Comparison of ENCODE assay signal across 8 mouse cellular contexts in genomic region chr7:105399058-105399934, GRCm38 (mm10). TPM values are rescaled to one million over a fixed set of nuclear protein-coding genes. Genes with fewer than 3 reads are reported as not detected.
DNase-seq lines count a peak whose midpoint lies in the region; ATAC-seq and TF ChIP-seq lines count a peak whose summit lies in the region.

No protein-coding gene starts in this region.

- WGBS in kidney, adult 2 months = under 1% methylated on average over 25 of the region's 25 CpGs
- 1% methylated on average over 25 of the region's 25 CpGs for WGBS in forebrain, embryonic 15.5 days
- WGBS in liver, embryonic 12.5 days (ENCODE audit: insufficient replicate concordance) = under 1% methylated on average over 25 of the region's 25 CpGs
- under 1% methylated on average over 25 of the region's 25 CpGs for WGBS in neural tube, embryonic 15.5 days

- no peaks in the 10 kb centered on the region for H3K9me3 ChIP-seq in forebrain, embryonic 15.5 days
- no peaks in the 10 kb centered on the region for H3K9me3 ChIP-seq in liver, embryonic 12.5 days (replicated peaks)
- H3K9me3 ChIP-seq in neural tube, embryonic 15.5 days (replicated peaks) = no peaks in the 10 kb centered on the region

- H3K9ac ChIP-seq in forebrain, embryonic 15.5 days (replicated peaks) = peak overlapping the region; percentile 90
- H3K9ac ChIP-seq in liver, embryonic 12.5 days = peak overlapping the region; percentile 90
- H3K9ac ChIP-seq in neural tube, embryonic 15.5 days (replicated peaks) = peak overlapping the region; percentile 91

- TF ChIP-seq POLR2A in kidney, adult 2 months (IDR thresholded peaks at IDR 0.05; ENCODE audit: low read depth, low read length) = no peak

- no peak for TF ChIP-seq CTCF in kidney, adult 2 months (conservative IDR thresholded peaks at IDR 0.05; ENCODE audit: insufficient read depth, insufficient read length, low read depth, low read length)

- H3K36me3 ChIP-seq in kidney, adult 2 months (ENCODE audit: control insufficient read depth, insufficient read depth, low read length) = no peaks in the 10 kb centered on the region
- H3K36me3 ChIP-seq in forebrain, embryonic 15.5 days = no peaks in the 10 kb centered on the region
- H3K36me3 ChIP-seq in liver, embryonic 12.5 days = 0 out of 2 replicates have a peak, but pooled peaks cover 2% of the 10 kb centered on the region
- peaks cover 3% of the 10 kb centered on the region; the same call in 1 of the 2 replicates for H3K36me3 ChIP-seq in neural tube, embryonic 15.5 days

- ATAC-seq in forebrain, embryonic 15.5 days (replicated peaks) = peak; percentile 70
- peak; percentile 0 for ATAC-seq in liver, embryonic 12.5 days
- peak; percentile 35; the same call in 1 of the 2 replicates for ATAC-seq in neural tube, embryonic 15.5 days (ENCODE audit: low FRiP score)

- H3K4me1 ChIP-seq in kidney, adult 2 months (ENCODE audit: control insufficient read depth, insufficient read depth, low read length) = peaks cover 12% of the 10 kb centered on the region; the same call in 1 of the 2 replicates
- H3K4me1 ChIP-seq in forebrain, embryonic 15.5 days = peaks cover 28% of the 10 kb centered on the region
- peaks cover 38% of the 10 kb centered on the region for H3K4me1 ChIP-seq in liver, embryonic 12.5 days
- peaks cover 18% of the 10 kb centered on the region for H3K4me1 ChIP-seq in neural tube, embryonic 15.5 days

- H3K27me3 ChIP-seq in kidney, adult 2 months (replicated peaks; ENCODE audit: control insufficient read depth, insufficient read depth, low read length) = no peaks in the 10 kb centered on the region
- no peaks in the 10 kb centered on the region for H3K27me3 ChIP-seq in forebrain, embryonic 15.5 days
- H3K27me3 ChIP-seq in liver, embryonic 12.5 days (replicated peaks) = no peaks in the 10 kb centered on the region
- H3K27me3 ChIP-seq in neural tube, embryonic 15.5 days (replicated peaks) = no peaks in the 10 kb centered on the region

- H3K27ac ChIP-seq in kidney, adult 2 months (ENCODE audit: insufficient read depth, low read depth, low read length) = peak overlapping the region; percentile 46
- peak overlapping the region; percentile 70 for H3K27ac ChIP-seq in forebrain, embryonic 15.5 days (replicated peaks)
- peak overlapping the region; percentile 89 for H3K27ac ChIP-seq in liver, embryonic 12.5 days
- peak overlapping the region; percentile 75 for H3K27ac ChIP-seq in neural tube, embryonic 15.5 days (replicated peaks)

- peak overlapping the region; percentile 70 for H3K4me2 ChIP-seq in forebrain, embryonic 15.5 days (replicated peaks)
- H3K4me2 ChIP-seq in liver, embryonic 12.5 days = peak overlapping the region; percentile 94
- peak overlapping the region; percentile 90 for H3K4me2 ChIP-seq in neural tube, embryonic 15.5 days

- peak overlapping the region; percentile 78 for H3K4me3 ChIP-seq in kidney, adult 2 months (ENCODE audit: insufficient read depth, low read depth, low read length)
- H3K4me3 ChIP-seq in forebrain, embryonic 15.5 days = peak overlapping the region; percentile 86
- peak overlapping the region; percentile 92 for H3K4me3 ChIP-seq in liver, embryonic 12.5 days
- H3K4me3 ChIP-seq in neural tube, embryonic 15.5 days (replicated peaks) = peak overlapping the region; percentile 89

- DNase-seq in kidney, adult 2 months = no peak
- DNase-seq in kidney, adult 8-10 months = no peak
- DNase-seq in Muller cell, postnatal 12 days (ENCODE audit: inconsistent ontology term) = peak; percentile 25
- no peak for DNase-seq in right cerebral cortex, postnatal 25 days
- DNase-seq in thymus, postnatal 25 days = no peak

RNA-seq across cellular contexts. Expression of gene Fam160a2, which starts 0.6 kb away (rescaled TPM):
- polyA plus RNA-seq in kidney, adult 2 months (2012; rRNA removed) = 39.6 and 50.2 TPM in 2 replicates
- polyA plus RNA-seq in forebrain, embryonic 15.5 days (2015; fragmentation: Nextera tagmentation; extraction: Ambion mirVana) = 50.2 and 50.6 TPM in 2 replicates
- 15.9 and 16.9 TPM in 2 replicates for polyA plus RNA-seq in liver, embryonic 12.5 days (2016; fragmentation: Nextera tagmentation; extraction: Ambion mirVana)
- 39.0 and 41.9 TPM in 2 replicates for polyA plus RNA-seq in neural tube, embryonic 15.5 days (2015; fragmentation: Nextera tagmentation; extraction: Ambion mirVana)

RNA-seq across cellular contexts. Expression of gene Cnga4, which starts 5.1 kb away (rescaled TPM):
- 0.16 and 0.18 TPM in 2 replicates for polyA plus RNA-seq in kidney, adult 2 months (2012; rRNA removed)
- 0.09 and 0.11 TPM in 2 replicates for polyA plus RNA-seq in forebrain, embryonic 15.5 days (2015; fragmentation: Nextera tagmentation; extraction: Ambion mirVana)
- polyA plus RNA-seq in liver, embryonic 12.5 days (2016; fragmentation: Nextera tagmentation; extraction: Ambion mirVana) = not detected in 2 replicates
- 0.08 and 0.09 TPM in 2 replicates for polyA plus RNA-seq in neural tube, embryonic 15.5 days (2015; fragmentation: Nextera tagmentation; extraction: Ambion mirVana)

RNA-seq across cellular contexts. Expression of gene Gm5901, which starts 24.5 kb away (rescaled TPM):
- polyA plus RNA-seq in kidney, adult 2 months (2012; rRNA removed) = not detected in 2 replicates
- not detected in 2 replicates for polyA plus RNA-seq in forebrain, embryonic 15.5 days (2015; fragmentation: Nextera tagmentation; extraction: Ambion mirVana)
- not detected in 2 replicates for polyA plus RNA-seq in liver, embryonic 12.5 days (2016; fragmentation: Nextera tagmentation; extraction: Ambion mirVana)
- polyA plus RNA-seq in neural tube, embryonic 15.5 days (2015; fragmentation: Nextera tagmentation; extraction: Ambion mirVana) = not detected in 2 replicates

RNA-seq across cellular contexts. Expression of gene Cckbr, which starts 26.2 kb away (rescaled TPM):
- 0.14 and 0.22 TPM in 2 replicates for polyA plus RNA-seq in kidney, adult 2 months (2012; rRNA removed)
- 1.5 TPM in 2 replicates for polyA plus RNA-seq in forebrain, embryonic 15.5 days (2015; fragmentation: Nextera tagmentation; extraction: Ambion mirVana)
- not detected in 2 replicates for polyA plus RNA-seq in liver, embryonic 12.5 days (2016; fragmentation: Nextera tagmentation; extraction: Ambion mirVana)
- 5.3 and 6.2 TPM in 2 replicates for polyA plus RNA-seq in neural tube, embryonic 15.5 days (2015; fragmentation: Nextera tagmentation; extraction: Ambion mirVana)

RNA-seq across cellular contexts. Expression of gene Olfr692, which starts 31.3 kb away (rescaled TPM):
- polyA plus RNA-seq in kidney, adult 2 months (2012; rRNA removed) = not detected in 2 replicates
- not detected in 2 replicates for polyA plus RNA-seq in forebrain, embryonic 15.5 days (2015; fragmentation: Nextera tagmentation; extraction: Ambion mirVana)
- not detected in 2 replicates for polyA plus RNA-seq in liver, embryonic 12.5 days (2016; fragmentation: Nextera tagmentation; extraction: Ambion mirVana)
- polyA plus RNA-seq in neural tube, embryonic 15.5 days (2015; fragmentation: Nextera tagmentation; extraction: Ambion mirVana) = not detected in 2 replicates

Comparison
In these comparisons a context has a peak if more than half of its experiments do, and no peak if none do; other contexts are left out.
1. ATAC-seq: peak in every context shown above with its lines; median percentile 70 in forebrain, embryonic 15.5 days; 35 in neural tube, embryonic 15.5 days; 0 in liver, embryonic 12.5 days.